Mouse (Mus musculus) mouse trophoblast stem cell (cell line): ENCODE measurements around the gene Arpc4.
"Not testable (repeated sequence)": the region's sequence is repeated elsewhere in the genome, so short reads cannot be mapped to it uniquely, and the experiment has no call there.

Experiments
- in situ Hi-C, 2 experiments: fragments of 300-500 bp; cut with MseI, MboI; formaldehyde crosslinking; loops; 2 replicates in 1 of 2; 3 replicates in 1 of 2; pipeline ENCODE4 v1.15.1; 2025

Arpc4 gene

DNA sequence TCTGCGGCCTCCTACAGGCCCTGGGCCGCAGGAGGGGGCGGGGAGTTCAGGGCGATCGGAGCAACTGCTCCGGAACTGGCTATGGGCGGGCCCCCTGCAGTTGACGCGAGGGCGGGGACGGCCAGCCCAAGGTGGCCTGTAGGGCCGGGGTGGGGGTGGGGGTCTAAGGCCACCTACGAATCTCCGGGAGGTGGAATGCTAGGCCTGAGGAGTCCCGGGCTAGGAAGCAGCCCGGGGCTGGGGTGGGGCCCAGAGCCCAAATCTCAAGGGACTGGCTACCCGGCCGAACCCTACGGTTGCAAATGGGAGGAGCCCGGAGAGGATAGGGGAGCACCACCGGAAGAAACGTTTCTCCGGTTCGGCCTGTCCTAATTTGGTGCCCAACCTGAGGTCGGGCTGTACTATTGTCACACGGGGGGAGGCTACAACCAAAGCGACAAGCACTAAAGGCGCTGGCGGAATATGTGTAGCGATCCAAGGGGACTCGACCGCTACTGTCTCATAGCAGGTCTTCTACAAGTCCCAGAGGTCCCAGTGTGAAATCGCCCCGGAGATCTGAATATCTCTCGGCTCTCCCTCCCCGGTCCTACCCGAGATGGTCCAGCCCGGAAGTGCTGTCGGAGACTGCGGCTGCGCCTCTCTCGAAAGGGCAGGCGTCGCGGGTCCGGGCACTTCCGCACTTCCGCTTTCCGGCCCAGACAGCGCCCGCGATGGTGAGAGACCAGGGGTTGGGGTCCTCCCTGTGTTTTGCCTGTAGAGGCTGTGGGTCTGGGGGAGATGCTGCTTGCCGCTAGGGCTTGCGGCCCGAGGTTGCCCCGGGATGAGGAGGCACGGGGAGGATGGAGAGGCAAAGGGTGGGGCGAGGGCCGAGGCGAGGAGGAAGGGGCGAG, at the start of gene Arpc4, which contains the start of gene Tada3:
Arpc4 (plus strand) TSS at position 620 of the 890 bp plus-strand sequence.
Tada3 (minus strand) TSS at position 388 of the 890 bp plus-strand sequence.
- in situ Hi-C loops = no loop called here

DNA sequence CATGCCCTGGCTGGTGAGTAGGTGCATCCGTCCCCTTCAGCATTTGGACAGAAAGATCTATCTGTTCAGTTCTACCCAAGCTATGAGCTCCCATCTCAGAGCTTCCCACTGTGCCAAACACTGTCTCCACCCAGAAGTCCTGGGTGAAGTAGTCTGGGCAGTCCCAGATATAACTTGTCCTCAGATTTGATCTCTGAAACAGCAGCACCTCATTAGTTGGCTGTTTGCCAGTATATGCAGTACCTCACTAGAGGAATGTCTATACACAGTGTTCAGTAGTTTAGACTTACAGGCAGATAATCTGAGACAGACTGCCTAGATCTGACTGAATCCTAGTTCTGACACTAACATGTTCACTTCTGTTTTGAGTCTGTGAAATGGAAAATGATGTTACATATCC, 48.5 kb upstream of the Arpc4 start:
- in situ Hi-C loops = no loop called here

DNA sequence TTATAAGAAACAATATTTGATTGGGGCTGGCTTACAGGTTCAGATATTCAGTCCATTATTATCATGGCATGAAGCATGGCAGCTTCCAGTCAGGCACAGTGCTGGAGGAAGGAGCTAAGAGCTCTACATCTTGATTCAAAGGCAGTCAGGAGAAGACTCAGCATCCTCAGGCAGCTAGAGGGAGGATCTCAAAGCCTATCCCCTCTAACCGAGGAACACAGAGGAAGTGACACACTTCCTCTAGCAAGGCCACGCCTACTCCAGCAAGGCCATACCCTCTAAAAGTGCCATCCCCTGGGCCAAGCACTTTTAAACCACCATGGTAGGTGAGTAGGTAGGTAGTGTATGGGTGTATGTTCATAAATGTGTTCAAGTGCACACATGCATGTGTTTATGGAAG, 47.4 kb upstream of the Arpc4 start:
- in situ Hi-C loops = no loop called here

DNA sequence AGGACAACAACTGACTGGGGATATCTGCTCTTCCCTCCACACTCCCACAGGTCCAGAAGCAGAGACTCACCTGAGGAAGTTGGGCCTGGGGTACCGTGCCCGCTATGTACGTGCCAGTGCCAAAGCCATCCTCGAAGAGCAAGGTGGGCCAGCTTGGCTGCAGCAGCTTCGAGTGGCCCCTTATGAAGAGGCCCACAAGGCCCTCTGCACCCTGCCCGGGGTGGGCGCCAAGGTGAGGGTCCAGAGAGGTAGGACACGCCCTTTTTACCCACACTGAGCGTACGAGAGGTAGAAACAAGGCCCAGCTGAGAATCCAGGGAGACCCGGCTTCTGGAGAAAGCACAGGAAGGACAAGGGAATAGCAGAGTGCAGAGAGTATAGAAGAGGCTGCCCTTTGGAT, 46.2 kb upstream of the Arpc4 start:
- in situ Hi-C loops = no loop called here

DNA sequence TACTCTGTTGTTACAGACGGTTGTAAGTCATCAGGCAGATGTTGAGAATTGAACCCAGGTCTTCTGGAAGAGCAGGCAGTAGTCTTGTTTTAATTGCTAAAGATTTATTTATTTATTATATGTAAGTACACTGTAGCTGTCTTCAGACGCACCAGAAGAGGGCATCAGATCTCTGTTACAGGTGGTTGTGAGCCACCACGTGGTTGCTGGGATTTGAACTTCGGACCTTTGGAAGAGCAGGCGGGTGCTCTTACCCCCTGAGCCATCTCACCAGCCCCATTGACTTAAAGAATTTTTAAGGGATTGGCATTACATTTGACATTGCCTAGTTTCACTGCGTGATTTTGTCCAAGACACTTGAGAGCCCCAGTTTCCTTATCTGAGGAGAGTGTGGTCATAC, 45.2 kb upstream of the Arpc4 start:
- in situ Hi-C loops = not testable (repeated sequence)

DNA sequence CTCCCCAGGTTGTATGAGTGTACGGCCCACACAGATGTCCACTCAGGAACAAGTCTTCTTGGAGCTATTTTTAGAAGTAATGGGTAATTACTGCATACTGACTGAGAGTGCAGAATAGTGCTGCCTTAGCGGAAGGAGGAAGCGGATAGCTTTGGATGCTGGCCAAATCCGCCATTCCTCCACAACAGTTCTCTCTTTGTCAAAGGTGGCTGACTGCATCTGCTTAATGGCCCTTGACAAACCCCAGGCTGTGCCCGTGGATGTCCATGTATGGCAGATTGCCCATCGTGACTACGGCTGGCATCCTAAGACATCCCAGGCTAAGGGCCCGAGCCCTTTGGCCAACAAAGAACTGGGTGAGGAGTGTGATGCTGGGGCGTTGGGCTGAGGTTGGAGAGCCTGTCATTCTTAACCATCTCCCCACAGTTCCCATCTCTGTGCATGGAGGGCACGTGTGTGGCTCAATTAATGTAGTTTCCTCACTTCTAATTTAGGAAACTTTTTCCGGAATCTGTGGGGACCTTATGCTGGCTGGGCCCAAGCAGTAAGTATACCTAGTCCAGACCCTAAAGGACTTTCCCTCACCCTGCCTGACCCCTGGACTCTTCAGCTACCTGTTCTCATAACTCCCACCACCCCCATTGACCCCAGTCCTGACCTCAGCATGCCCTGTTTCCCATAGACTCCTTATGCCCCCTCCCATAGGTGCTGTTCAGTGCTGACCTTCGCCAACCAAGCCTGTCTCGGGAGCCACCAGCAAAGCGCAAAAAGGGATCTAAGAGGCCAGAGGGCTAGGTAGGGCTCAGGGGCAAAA, 44.6 kb upstream of the Arpc4 start:
- in situ Hi-C loops = no loop called here

DNA sequence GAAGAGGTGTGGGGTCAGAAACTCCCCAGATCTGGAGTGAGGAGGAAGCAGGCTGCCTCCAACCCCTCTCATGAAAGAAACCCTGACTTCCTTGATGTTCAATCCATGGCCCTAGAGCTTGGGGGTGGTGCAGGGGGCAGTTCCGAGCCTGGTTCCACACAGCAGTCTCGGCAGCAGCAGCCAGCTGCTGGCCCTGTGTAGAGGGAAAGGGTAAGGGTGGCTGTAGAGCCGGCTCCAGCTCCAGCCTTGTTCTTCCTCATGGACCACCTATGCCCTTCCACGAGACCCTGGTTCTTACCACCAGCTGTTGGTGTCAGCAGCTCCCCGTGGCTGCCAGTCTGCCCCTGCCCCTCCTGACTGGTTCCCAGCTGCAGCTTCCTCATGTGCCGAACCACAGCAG, 43.7 kb upstream of the Arpc4 start:
- in situ Hi-C loops = no loop called here

DNA sequence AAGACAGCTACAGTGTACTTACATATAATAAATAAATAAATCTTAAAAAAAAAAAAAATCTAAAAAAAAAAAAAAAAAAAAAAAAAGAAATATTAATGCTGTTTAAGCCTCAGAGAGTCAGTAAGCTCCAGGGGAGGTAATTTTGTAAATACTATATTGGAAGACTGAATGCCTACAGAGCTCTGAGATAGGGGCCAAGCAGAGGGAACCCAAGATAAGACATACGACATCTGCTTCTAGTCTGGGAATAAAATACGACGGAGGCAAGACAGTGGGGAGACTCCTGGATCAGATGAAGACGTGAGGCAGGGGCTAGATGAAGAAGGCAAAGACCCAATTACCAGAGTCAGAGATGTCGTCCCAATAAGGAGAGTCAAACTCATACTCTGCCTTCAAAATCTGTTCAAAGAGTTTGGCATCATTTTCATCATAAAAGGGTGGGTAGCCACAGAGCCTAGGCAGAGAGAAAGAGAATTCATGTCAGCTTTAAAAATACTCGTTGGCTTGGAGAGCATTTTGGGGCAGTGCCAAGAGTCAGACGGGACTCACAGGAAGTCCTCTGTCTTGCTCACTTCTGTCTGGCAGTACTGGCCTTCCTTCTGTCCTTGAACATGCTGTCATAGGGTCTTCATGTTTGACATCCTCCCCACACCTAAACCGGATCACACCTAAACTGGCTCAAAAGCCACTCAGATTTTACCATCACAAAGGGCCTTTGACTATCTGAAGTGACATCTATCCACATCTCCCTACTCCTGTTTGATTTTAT, 40.9 kb upstream of the Arpc4 start:
- in situ Hi-C loops = no loop called here

DNA sequence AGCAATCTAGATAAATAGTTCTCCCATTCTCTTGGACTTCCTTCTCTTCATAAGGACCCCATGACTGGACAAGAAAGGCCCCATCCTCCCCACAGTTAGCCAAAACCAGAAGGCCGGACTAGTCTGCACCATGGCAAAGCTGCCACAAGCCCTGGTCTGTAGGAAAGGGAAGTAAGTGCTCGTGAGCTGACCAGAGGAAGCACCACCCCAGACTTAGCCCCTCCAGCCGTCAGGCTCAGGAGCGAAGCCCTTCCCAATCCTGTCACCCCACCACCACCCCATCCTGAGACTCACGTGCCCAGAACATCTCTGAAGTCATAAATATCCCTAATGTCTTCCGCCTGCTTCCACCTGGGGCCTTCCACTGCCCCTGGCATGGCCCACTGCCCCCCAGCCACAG, 36.3 kb upstream of the Arpc4 start:
- in situ Hi-C loops = no loop called here

DNA sequence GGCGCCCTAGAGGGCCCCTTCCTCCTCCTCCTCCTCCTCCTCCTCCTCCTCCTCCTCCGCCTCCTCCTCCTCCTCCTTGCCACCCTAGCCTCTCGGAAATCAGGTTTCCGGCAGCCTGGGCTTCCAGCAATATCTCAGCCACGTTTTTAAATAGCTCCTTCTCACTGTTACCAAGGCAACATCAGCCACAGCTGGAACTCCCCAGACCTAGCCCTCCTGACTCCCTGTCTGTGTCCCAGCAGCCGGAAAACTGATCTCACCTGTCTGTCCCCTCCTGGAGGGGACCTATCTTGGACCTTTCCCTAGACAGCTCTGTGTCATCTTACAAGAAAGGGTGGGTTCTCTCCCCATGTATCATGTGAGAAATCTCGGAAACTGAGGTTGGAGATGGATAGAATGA, 35.6 kb upstream of the Arpc4 start:
- in situ Hi-C loops = no loop called here

DNA sequence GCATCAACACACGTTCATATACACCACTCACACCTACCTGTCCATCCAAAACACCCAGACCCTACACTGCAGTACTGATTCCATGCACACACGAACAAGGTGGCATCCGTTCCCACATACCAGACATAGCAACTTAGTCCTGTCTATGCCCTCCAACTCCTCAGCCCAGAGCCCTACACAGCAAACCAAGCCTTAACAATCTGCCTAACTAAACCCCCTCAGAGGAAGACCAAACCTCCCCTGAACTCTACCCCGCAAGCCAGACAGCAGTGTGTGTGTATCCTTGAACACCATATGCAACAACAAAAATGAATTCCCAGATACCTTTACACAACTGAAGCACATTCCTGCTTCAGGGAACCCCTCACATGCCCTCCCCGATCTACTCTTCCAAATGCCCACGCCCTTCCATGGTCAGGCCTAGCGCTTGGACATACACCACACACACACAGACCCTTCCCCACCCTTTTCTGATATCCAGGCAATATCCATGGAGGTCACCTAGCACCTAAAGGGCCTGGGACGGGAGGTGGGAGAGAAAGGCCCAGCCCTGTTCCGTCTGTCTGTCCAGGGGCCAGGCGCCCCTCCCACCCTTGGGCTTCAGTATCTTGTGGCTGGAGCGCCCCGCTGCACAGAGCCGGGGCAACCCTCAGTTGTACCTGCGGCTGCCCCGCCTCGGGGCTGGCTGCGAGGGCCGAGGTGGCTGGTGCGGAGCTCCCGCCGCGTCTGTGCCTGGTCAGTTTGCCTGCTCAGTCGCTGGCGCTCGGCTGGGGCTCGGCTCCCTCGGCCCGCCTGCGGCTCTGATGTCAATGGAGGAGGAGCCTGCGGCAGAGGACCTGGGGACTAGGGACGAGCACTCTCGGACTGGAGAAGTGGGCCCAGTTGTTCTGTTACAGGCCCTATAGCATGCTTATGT, 34.5 kb upstream of the Arpc4 start, which contains the start of gene Camk1:
Camk1 (minus strand) TSS at position 808 of the 916 bp plus-strand sequence.
- in situ Hi-C loops = no loop called here

DNA sequence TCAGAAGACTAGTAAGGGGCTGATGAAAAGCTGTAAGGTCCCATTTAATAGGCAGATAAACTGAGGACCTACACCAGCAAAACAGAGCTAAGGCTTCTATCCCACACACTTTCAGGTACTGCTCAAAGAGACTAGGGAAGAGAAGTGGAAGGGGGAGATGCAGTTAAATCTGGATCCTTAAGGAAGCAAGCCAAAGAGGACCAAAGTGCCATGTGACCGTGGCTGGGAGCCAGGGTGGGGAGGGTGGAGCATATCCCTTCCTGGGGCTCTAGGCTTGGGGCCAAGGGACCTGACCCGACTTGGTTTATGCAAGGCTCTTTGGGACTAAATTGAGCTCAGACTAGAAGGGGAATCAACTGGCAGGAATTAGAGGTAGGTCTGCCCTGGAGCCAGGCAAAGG, 33.6 kb upstream of the Arpc4 start:
- in situ Hi-C loops = no loop called here

DNA sequence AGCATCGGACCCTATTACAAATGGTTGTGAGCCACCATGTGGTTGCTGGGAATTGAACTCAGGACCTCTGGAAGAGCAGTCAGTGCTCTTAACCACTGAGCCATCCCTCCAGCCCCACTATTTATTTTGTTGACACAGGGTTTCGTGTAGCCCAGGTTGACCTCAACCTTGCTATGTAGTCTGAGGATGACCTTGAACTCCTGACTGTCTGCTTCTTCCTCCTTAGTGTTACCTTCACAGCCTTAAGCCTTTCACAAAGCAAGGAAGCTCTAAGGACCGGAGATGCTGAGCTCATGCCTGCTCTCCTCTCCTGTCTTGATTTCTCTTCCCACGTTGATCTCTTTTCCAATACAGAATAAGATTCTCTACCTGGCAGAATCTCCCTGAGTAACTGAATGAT, 31.0 kb upstream of the Arpc4 start:
- in situ Hi-C loops = no loop called here

DNA sequence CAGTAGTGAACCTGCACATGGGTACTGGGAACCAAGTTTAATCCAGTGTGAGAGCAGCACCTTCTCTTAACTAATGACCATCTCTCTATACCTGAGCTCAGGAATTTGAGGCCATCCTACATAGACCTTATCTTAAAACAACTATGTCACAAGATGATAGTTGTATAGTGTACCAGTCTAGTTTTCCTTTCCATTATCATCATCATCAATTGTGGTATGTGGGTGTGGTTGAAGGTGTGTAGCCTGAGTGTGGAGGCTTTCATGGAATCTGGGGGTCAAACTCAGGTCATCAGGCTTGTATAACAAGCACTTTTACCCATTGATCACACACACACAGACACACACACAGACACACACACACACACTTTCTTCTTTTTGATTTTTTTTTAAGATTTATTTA, 27.4 kb upstream of the Arpc4 start:
- in situ Hi-C loops = no loop called here

DNA sequence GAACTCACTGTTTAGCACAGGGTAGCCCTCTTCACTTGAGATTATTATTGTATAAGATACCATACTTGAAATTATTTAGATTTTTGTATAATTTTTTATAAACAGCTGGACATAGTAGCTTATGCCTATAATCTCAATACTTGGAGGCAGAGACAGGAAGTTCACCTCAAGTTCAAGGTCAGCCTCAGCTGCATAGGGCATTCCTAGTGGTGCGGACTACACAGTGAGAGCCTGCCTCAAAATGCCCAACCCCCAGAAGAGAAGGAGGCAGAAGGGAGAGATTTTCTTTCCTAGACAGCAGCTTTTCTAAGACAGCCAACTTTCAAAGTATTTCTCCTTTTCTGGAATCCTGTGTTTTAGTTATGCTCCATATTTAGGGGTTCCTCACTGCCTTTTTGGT, 26.8 kb upstream of the Arpc4 start:
- in situ Hi-C loops = no loop called here

DNA sequence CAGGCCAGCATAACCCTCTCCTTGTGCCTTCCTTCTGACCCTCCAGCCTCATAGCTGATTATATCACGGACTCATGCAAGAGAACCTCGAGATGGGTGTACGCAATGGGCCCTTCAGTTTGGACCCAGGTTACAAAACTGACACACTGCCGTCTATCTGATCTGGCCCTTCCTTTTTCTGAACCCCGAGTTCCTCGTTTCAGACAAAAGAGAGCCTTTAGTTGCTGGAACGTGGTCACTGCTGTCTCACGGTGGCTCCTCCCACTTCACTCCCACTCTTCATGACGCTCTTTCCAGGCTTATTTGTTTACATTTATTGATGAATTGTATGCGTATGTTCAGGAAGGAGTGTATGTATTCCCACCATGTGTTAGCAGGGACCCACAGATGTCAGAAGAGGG, 26.3 kb upstream of the Arpc4 start:
- in situ Hi-C loops = no loop called here

DNA sequence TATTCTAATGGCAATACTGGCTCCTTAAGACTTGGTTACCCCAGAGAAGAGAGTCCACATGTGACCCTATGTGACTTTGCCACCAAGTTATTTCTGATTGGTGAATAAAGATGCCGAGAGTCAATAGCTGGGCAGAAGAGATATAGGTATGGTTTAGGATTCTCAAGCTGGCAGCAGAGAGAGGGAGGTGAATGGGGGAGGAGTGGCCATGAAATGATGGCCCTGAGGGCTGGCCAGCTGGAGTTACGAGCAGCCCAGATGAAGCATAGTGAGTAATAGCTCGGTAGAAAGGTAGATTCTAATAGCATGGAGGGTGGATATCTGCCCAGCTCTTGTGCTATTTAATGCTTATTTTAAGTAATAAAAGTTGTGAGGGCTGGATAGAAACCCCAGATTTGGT, 25.1 kb upstream of the Arpc4 start:
- in situ Hi-C loops = no loop called here

DNA sequence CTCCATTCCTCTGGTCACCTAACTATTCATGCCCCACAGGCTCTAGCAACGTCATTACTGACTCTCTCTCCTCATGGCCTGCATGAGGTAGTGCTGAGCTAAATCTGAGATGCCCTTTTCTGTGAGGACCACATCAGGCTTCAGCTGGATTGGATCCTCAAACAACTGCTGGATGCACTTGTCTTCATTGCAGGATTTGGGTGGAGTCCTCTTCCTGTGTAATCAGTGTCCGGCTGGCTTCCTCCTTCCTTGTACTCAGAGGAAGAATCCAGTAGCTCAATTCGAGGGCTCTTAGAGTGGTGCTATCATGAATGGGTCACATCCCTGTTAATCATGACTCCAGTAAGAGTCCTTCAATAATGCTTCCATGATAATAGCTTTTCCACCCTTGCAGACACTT, 24.2 kb upstream of the Arpc4 start:
- in situ Hi-C loops = no loop called here

DNA sequence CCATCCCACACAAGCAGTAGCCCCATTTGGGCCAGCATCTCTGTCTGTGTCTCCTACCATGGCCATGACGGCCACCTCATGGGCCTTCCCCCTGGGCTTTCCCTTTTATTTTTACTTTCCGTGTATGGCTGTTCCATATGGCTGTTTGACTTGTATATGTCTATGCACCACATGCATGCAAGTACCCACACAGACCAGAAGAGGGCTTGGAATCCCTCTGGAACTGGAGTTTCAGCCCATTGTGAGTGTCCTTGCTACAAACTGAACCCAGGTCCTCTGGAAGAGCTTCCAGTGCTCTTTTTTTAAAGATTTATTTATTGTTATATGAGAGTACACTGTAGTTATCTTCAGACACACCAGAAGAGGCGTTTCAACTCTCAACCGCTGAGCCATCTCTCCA, 16.4 kb upstream of the Arpc4 start:
- in situ Hi-C loops = no loop called here

DNA sequence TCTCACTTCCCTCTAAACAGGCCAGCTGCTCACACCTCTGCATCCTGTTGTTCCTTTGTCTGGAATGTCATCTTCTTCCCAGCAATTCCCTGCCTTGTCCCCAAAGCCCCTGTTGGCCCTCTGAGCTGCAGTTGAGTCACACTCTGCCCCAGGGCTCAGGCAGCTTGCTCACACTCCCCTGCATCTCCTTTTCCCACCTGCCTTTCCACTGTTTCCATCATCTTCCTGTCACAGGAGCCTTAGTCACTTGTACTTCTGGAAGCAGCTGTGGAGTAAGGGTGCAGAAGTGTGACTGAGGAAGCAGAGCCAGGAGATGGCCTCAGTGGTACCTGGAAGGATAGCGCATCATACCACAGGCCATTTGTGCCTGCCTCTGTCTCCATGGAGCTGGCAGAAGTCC, 15.7 kb upstream of the Arpc4 start:
- in situ Hi-C loops = no loop called here
